Mouse (Mus musculus) G1E (cell line): ENCODE measurements around the gene Zbtb45.

Experiments
- CTCF ChIP-seq: IDR thresholded peaks from 2 replicates; pipeline ENCODE4 v1.5.1; 2012; ENCODE audit warnings: low read depth, low read length, inconsistent platforms, mixed read lengths
- GATA1 ChIP-seq: IDR thresholded peaks from 2 replicates; pipeline ENCODE4 v1.6.1; 2012; ENCODE audit warnings: borderline replicate concordance, low read length, inconsistent platforms, mixed read lengths

- TF ChIP-seq CTCF (no peak), GATA1 (no peak)
Observed at GRCm38 (mm10) chr7:13037901-13038555, 28.2 kb upstream of the Zbtb45 start, which contains the start of gene Ube2m.
